Mouse (Mus musculus) embryonic fibroblast, embryonic 13.5 days (primary cell): ENCODE measurements at regions not wholly inside any gene's neighbourhood (a gene's known extent, or its start where the extent isn't known, plus 50 kb on each side); places are given as distances from the start of the nearest gene placed in this dataset.

ENCODE experiments used
- H3K27ac ChIP-seq: 2 replicates; pipeline ENCODE4 v1.5.1; 2012; ENCODE audit warnings: low read length, control low read depth, inconsistent platforms; ENCODE audit not compliant: insufficient read depth
- H3K4me1 ChIP-seq: 2 replicates; pipeline ENCODE4 v1.6.1; 2011; ENCODE audit warnings: low read length; ENCODE audit not compliant: control insufficient read depth, insufficient read depth
- H3K4me3 ChIP-seq: 2 replicates; pipeline ENCODE4 v1.5.1; 2011; ENCODE audit warnings: mild to moderate bottlenecking, control low read depth, low read length; ENCODE audit not compliant: insufficient read depth
- CTCF ChIP-seq: IDR thresholded peaks from 2 replicates; pipeline ENCODE4 v1.5.1; 2011; ENCODE audit warnings: mild to moderate bottlenecking, control low read depth, low read length, moderate library complexity, borderline replicate concordance; ENCODE audit not compliant: insufficient read depth
- POLR2A ChIP-seq: IDR thresholded peaks from 2 replicates; pipeline ENCODE4 v1.6.1; 2011; ENCODE audit warnings: low read depth, mild to moderate bottlenecking, control low read depth, low read length, moderate library complexity

DNA sequence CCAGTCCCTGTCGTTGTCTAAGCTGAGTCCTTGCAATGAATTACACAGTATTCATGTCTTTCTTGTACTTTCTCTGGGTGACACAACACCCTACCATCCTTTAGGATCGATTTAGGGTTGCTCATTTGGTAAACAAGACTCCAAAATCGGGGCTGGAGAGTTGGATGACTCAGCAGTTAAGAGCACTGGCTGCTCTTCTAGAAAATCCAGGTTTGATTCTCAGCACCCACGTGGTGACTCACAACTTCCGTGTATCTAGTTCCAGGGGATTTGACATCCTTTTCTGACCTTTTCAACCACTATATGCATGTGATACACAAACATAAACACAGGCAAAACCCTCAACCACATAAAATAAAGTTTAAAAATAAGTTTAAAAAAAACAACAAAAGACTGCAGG is 250.0 kb upstream of the Prok2 start:
- no peak for TF ChIP-seq POLR2A
- no peak for TF ChIP-seq CTCF

DNA sequence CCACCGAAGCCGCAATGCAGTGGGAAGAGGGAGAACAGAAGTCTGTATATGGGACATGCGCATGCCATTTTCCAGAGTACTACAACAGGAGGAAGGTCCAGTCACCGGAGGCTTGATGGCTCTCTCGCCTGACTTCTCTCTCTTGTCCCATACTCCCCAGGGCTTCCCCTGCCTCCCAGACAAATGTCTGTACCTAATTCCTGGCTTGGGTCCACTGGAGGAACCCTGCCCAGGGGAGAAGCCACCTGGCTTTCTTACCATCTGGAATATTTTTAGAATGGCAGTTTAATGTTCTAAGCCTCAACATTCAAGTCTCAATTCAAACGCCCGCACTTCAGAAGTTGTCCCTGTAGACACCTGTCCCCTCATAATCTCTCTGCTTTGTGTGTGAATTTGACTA is 249.3 kb upstream of the Prok2 start:
- no peak overlapping the region for H3K27ac ChIP-seq
- TF ChIP-seq POLR2A: no peak
- TF ChIP-seq CTCF: no peak
- no peak overlapping the region for H3K4me3 ChIP-seq
- no peaks in the 10 kb centered on the region for H3K4me1 ChIP-seq

More for the DNA sequence above, 250.0 kb upstream of the Prok2 start:
- H3K4me1 ChIP-seq: no peaks in the 10 kb centered on the region
- H3K4me3 ChIP-seq: no peak overlapping the region
- H3K27ac ChIP-seq: no peak overlapping the region

DNA sequence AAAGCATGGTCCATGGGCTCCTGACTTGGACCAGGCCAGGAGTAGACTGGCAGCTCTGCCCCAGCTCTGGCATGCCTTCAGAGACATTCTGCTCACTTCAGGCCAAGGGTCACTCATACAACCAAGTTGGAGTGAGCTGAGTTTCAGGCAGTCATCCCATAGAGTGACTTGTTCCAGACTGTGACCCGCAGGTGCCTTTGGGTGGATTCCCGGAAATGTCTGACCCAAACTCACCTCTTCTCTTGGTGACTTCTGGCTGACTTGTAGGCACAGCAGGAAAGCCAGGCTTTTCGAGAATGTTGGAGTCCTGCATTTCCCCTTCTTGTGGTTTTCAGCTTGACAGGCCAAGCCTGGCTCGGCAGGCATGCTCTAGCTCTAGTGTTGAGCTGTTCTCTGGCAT is 248.3 kb upstream of the Prok2 start:
- TF ChIP-seq POLR2A (no peak), CTCF (no peak)
- no peak overlapping the region for H3K4me3 ChIP-seq
- no peaks in the 10 kb centered on the region for H3K4me1 ChIP-seq
- H3K27ac ChIP-seq: no peak overlapping the region

- H3K27ac ChIP-seq: no peak overlapping the region
Measured at GRCm38 (mm10) chr6:99971376-99971775, 245.2 kb upstream of the Prok2 start.

GRCm38 (mm10) chr6:99968889-99969288 is 242.7 kb upstream of the Prok2 start:
- no peak for TF ChIP-seq POLR2A
- no peaks in the 10 kb centered on the region for H3K4me1 ChIP-seq
- H3K27ac ChIP-seq: no peak overlapping the region
- no peak overlapping the region for H3K4me3 ChIP-seq

More at GRCm38 (mm10) chr6:99971376-99971775, 245.2 kb upstream of the Prok2 start:
- TF ChIP-seq CTCF: no peak
- no peak for TF ChIP-seq POLR2A
- no peak overlapping the region for H3K4me3 ChIP-seq
- H3K4me1 ChIP-seq: no peaks in the 10 kb centered on the region

DNA sequence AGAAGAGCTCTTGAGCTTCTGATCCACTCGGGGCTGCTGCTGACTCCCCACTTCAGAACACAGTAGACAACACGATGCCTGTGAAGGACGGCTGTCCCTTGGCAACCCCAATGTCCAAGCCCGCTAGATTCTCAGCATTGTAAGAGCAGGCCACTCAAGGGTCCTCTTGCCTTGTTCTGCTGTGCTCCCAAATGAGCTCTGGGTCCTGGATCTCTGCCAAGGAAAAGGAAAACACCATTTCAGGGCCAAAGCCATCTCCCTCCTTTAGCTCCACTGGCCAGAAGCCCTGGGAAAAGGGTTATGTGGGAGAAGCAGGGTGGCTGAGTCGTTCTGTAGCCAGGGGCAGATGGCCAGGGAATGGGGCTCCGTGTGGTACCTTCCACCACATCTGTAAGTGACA is 241.3 kb upstream of the Prok2 start:
- TF ChIP-seq POLR2A: no peak
- no peak for TF ChIP-seq CTCF
- Histone ChIP-seq H3K4me1 (no peaks in the 10 kb centered on the region), H3K4me3 (no peak overlapping the region), H3K27ac (no peak overlapping the region)

- no peak for TF ChIP-seq POLR2A
- no peak for TF ChIP-seq CTCF
Measured at GRCm38 (mm10) chr6:99964540-99964939, 238.3 kb upstream of the Prok2 start.

DNA sequence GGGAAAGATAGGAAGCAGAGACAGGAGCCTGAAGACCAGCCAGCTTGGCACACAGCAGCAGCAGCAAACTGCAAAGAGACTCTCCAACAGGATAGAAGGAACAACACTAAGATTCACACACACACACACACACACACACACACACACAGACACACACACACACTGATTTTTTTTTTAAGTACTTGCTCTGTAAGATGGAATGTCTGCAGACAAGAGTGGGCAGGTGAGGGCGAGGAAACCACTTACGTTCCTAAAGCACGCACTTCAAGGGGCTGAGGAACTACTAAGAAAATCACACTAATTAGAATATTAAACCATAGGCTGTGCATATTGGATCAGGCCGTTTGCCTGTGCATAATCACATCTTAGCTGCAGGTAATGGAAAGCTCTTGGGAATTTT is 237.8 kb upstream of the Prok2 start:
- H3K4me3 ChIP-seq: no peak overlapping the region
- H3K27ac ChIP-seq: no peak overlapping the region
- no peak for TF ChIP-seq POLR2A
- no peak for TF ChIP-seq CTCF
- H3K4me1 ChIP-seq: no peaks in the 10 kb centered on the region

More at GRCm38 (mm10) chr6:99964540-99964939, 238.3 kb upstream of the Prok2 start:
- H3K4me3 ChIP-seq: no peak overlapping the region
- H3K27ac ChIP-seq: no peak overlapping the region
- H3K4me1 ChIP-seq: no peaks in the 10 kb centered on the region

- no peaks in the 10 kb centered on the region for H3K4me1 ChIP-seq
- no peak overlapping the region for H3K4me3 ChIP-seq
- TF ChIP-seq POLR2A (no peak), CTCF (no peak)
- no peak overlapping the region for H3K27ac ChIP-seq
Measured at GRCm38 (mm10) chr6:99959371-99959770, 233.2 kb upstream of the Prok2 start.

DNA sequence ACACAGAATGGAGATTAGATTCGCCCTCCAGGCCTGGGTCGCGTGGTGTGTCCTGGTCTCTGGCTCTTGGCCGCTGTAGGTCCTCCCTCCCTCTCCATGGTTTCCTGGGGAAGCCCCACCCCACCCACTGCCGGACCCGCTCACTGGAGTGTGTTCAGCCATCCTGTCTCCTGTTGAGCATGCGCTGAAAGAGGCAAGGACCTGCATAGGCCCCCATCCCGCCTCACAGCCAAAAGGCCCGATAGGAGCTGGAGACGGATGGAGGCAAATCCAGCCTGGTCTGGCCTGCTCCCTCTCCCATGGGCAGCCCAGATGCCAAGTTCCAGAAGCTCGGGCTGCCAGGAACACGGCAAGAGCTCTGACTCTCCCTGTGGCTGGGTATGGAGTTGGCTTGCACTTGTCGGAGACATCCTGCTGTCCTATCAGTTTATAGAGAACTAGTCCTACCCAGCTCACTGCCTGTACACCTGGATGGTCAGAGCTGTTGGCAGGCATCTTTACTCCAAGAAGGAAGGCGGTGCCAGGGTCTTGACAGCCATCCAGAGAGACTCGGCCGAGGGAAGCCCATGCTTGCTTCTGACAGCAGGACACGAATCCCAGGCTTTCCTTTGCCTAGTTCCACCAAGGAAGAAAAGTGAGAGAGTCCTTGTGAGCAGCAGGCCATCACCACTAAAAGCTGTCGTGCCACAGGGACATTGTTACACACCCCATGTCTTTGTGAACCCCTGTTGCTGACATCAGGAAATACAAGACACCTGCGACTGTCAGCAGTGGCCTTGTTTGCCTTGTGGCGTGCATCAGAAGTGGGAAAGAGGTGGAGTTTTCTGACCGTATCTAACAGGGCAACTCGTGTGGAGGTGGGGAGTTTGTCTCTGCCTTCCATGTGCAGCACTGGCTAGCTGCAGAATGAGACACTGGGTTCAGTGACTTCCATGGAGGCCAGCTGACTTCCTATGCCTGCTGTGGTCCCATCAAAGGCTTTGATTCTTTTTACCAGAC is 228.9 kb upstream of the Prok2 start:
- H3K4me1 ChIP-seq: no peaks in the 10 kb centered on the region
- H3K4me3 ChIP-seq: no peak overlapping the region
- no peak overlapping the region for H3K27ac ChIP-seq
- no peak for TF ChIP-seq POLR2A
- no peak for TF ChIP-seq CTCF
